Mouse (Mus musculus) kidney, adult 2 months (tissue): ENCODE data around the gene Hps5.

Experiments
- CTCF ChIP-seq: fragments of 200-500 bp; conservative IDR thresholded peaks from 2 replicates; pipeline ENCODE4 v1.5.1; 2011; ENCODE audit warnings: low read depth, mild to moderate bottlenecking, control low read depth, low read length, moderate library complexity, mixed read lengths; ENCODE audit not compliant: insufficient read depth, insufficient read length
- POLR2A ChIP-seq: fragments of 200-500 bp; IDR thresholded peaks from one replicate; pipeline ENCODE4 v1.6.1; 2011; ENCODE audit warnings: low read depth, low read length, control low read depth

DNA sequence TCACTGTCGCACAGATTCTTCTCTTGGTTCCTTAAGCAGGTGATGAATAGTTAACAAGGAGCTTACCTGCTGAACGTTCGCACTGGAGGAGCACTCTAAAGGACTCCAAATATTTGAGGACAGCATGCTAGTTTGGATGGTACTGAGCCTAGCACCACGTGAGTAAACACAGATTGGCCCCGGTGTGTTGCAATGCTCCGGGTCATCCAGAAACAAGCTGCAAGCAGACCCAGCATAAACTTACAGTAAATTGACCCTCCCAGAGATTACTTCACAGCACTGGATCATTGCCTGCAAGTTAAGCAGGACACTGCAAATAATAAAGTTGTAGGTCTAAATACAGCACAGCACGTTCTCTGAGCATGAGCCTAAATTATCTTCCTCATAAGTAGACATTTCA, 76.3 kb downstream of the Hps5 start:
- TF ChIP-seq POLR2A = no peak
- TF ChIP-seq CTCF = no peak
